Mouse (Mus musculus): ENCODE data around the gene Kirrel3.

The Kirrel3 gene

DNA sequence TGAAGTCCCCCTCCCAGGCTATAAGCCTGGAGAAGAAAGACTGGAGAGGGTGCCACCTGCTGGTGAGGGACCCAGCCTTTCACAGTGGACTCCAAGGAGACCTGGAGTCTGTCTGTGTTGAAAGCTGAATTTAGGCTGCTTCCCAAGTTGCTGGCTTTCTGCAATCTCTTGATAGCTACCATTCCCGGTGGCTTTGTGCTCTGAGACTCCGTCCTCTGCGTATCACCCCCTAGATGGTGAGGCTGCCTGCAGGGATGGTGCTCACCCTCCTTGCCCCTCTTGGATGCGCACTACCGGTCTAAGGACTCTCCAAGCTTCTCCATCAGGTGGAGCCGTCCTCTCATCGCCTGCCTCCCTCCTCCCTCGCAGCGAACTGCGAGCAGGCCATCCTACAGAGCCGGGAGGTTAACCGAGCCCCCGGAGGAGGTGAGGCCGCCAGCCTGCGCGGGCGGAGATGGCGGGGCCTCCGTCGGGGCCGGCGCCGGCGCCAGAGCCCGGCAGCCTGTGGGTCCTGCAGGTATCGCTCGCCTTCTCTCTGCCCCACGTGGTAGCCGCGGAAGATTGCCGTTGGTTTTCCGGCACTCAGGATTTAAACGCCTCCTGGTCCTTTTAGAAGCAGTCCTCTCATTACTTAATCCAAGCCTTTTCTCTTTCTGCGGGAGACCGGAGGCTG, at the start of gene Kirrel3:
Gene Kirrel3 (plus strand): TSS at position 136 of the 673 bp plus-strand sequence.
- CTCF ChIA-PET = interaction anchor here (0.6 kb wide), 1 partner anchor 1232 kb away, joined by 5 read pairs; no protein-coding TSS in a partner anchor

DNA sequence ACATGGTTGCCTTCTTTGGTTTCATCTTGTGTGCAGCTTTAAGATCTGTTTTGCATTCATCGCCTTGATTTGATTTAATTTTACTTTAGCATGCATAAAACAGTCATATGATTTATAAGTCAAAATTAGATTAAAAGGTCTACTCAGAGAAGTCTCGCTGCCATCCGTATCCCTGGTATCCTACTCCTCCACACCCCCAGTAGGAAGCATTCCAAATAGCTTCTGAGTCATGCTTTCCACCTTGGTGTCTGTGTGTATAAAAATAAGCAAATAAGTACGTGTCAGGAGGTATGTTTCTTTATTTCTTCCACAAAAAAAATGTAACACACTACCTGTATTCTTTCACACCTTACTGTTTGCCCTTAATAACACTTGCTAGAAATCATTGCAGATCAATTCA, 45.0 kb upstream of the Kirrel3 start:
- CTCF ChIA-PET = no interaction called here

- CTCF ChIA-PET = no interaction called here
Observed at GRCm38 (mm10) chr9:34443950-34444349, 41.7 kb upstream of the Kirrel3 start.

DNA sequence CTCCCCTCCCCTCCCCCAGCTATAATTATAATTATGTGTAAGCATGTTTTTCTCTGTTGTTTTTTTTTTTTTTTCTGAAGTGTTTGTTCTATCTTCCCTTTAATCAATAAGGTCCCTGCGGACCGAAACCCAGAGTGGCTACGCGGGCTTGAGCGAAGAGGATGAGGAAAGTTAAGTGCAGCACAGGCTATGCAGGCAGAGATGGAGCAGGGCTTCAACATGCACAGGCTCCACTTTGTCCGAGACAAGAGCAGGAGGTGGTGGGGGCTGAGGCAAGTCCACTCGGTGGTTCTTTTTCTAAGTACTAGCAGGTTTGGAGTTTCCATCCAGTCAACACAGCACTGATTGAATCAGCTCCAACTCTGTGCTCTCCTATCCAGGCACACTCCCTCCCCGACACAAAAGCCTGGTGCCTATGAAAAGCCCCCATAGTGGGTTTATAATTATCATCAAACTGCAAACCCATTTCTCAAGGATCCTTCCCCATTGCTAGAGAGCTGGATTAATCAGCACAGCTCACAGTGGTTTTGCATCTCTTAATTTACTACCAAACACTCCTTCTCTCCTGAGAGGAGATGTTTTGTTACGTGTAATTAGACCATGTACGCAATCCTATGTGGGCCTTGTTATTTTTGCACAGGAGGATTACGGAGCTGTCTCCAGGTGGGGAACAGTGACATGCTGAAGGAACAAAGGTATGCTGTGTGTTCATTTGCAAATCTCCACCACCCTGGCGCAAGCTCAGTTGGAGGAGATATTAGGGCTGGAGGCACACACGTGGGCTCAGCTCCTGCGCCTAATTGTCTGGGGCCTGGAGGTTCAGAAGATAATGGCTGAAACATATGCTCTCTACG, 39.0 kb upstream of the Kirrel3 start:
- CTCF ChIA-PET = no interaction called here

- CTCF ChIA-PET = no interaction called here
Observed at GRCm38 (mm10) chr9:34447736-34448135, 38.0 kb upstream of the Kirrel3 start.

- CTCF ChIA-PET = no interaction called here
Observed at GRCm38 (mm10) chr9:34448467-34448866, 37.2 kb upstream of the Kirrel3 start.

DNA sequence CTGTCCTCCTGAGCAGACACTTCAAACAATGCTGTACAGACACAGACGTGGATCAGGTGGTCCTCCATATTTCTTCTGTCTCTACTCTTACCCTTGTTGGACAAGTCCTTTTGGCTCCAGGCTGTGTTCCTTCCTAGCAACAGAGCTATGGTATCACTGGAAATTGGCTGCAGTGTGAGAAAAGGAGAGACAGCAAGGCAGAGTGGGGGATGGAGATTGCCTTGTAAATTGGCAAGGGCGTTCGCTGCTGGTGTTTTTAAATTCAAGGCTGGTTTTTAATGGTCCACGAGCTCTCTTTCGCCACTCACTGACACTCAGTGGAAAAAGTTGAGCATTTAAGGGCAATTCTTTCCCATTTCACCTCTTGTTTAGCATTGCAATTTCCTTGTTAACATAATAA, 27.5 kb upstream of the Kirrel3 start:
- CTCF ChIA-PET = no interaction called here

DNA sequence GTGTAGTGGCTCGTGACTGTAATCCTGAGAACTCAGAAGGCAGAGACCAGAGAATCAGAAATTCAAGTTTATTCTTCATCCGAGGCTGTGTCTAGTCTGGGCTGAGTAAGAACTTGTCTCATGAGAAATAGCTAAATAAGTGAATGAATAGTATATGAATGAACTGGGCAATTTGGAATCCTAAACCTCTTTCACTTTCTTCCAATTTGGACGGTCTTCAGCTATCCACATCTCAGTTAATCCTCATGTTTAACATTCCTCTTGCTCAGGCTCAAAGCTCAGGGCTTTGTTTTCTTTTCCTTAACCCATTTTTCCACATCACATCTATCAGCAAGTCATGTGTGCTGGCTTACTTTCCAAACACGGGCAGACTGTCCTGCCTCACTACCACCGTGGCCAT, 25.7 kb upstream of the Kirrel3 start:
- CTCF ChIA-PET = no interaction called here

DNA sequence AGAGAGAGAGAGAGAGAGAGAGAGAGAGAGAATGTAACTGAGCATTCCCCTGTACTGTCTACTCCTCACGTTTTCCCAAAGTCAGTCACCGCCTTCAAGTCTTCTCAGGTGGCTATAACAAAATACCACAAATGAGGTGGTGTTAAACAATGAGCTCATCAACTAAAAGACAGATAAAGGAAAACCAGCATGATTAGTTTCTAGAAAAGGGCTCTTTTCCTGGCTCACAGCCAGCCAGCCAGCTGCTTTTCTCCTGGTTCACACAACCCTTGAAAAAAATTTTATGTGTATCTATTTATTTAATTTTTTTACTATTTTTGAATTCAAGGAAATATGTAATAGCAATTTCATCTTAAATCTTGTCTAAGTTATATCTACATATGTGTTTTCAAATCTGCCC, 22.0 kb upstream of the Kirrel3 start:
- CTCF ChIA-PET = interaction anchor here (0.7 kb wide), 1 partner anchor 11 kb away, joined by 3 read pairs; no protein-coding TSS in a partner anchor

DNA sequence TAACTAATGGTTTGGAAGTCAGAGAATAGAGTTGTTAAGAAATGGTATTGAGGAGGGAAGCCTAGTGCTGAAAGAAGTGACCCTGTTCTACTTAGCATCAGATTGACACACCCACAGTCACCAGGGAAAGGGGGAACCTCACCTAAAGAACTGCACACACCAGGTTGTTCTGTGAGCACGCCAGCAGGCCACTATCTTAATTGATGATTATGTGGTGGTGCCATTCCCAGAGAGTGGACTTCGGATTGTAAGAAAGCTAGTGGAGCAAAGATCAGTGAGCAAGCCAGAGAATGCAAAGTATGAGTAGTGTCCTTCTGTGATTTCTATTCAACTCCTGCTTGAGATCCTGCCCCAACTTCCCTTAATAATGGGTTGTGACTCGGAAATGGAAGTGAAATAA, 19.6 kb upstream of the Kirrel3 start:
- CTCF ChIA-PET = no interaction called here

- CTCF ChIA-PET = no interaction called here
Observed at GRCm38 (mm10) chr9:34469180-34469579, 16.5 kb upstream of the Kirrel3 start.

DNA sequence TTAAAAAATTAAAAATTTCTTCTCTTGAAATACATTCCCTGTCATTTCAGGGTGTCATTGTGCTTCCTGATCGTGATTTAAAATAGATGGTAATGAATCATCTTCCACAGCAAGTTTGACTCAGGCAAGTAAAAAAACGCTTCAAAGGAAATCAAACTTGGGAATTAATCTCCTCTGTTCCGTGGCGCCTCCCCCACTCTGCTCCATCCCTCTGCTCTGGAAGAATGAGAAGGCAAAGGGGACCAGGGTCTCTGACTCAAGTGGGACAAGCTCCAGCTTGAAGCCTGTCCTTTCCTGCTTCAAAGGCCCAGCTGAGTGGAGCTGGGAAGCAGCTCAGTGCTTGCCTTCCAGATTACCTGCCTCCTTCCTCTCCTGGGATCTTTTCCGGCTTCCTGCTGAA, 9.5 kb upstream of the Kirrel3 start:
- CTCF ChIA-PET = no interaction called here

- CTCF ChIA-PET = interaction anchor here (0.7 kb wide), 1 partner anchor 889 kb away, joined by 3 read pairs; no protein-coding TSS in a partner anchor
Observed at GRCm38 (mm10) chr9:34478494-34478893, 7.2 kb upstream of the Kirrel3 start.

DNA sequence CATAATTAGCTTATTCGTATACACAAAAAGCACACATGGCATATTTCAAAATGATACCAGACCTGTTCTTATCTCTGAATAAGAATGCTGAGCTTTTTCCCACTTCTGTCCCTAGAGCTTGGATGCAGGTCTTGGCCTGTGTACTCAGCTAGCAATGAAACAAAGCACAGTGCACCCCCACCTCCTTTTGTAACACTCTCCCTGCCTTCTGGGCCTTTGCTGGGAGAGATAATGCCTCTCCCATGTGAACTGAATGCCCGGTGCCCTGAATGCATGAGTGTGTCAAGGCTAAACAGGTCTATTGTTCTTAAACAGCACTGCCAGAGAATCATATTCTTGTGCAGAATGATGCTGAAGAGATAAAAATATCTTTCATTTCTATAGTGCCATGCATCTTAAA, 2.5 kb upstream of the Kirrel3 start:
- CTCF ChIA-PET = no interaction called here

DNA sequence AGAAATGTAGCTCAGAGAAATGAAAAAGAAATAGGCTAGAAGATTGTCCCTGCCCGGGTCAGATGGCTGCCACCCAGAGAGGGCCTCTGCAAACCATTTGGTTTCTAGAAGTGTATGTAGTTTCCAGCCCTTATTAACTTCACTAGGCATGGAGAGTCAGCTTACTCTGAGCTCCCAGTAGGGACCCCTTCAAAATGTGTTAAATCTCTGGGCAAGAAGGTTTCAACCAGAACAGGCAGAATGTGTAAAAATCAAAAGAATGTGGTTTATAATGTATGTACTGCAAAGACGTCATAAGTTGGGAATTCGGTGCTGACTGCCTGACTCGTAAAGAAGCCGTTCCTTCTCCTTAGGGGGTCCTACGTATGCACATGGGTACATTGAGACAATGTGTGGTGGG, 1.0 kb upstream of the Kirrel3 start:
- CTCF ChIA-PET = no interaction called here

DNA sequence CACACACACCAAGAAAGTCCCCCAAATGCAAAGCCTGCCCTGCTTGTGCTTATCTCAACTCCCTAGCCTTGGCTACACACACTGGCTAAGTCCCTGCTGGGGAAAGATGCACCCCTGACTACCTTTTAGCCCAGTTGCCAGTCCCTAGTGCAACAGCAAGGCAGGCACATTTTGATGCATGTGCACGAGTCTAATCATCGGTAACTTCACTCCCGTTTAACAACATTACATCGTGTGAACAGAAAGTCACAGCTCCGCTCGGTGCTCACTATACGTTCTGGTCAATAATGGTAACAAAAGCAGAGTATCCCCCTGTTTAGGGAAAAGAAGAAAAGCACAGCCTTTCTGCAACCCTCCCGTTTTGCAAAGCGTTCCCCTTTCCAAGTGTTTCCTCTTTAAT, 2.6 kb downstream of the Kirrel3 start:
- CTCF ChIA-PET = no interaction called here

DNA sequence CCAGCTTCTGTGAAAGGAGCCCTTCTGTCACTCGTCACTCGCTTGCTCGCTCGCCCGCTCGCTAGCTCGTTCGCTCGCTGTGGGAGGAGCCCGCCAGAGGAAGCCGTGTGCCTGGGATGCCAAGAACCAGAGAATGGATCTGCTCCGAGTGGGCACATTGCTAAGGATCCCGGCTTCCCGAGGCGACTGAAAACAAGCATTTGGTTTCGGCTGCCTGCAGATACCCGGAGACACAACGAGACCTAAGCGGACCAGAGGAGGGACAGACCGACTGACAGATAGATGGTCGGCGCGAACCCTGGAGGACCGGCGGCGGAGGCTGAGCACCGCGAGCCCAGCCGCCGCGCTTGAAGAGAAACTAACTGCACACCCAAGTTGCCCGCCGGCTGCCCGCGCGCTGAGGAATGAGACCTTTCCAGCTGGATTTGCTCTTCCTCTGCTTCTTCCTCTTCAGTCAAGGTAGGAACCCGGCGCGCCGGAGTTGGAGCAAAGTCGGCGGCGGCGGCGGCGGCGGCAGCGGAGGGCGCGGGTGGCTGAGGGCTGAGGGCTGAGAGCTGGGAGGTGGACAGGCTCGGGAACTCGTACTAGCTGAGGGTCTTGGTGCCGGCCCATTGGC, 3.1 kb downstream of the Kirrel3 start:
- CTCF ChIA-PET = no interaction called here

DNA sequence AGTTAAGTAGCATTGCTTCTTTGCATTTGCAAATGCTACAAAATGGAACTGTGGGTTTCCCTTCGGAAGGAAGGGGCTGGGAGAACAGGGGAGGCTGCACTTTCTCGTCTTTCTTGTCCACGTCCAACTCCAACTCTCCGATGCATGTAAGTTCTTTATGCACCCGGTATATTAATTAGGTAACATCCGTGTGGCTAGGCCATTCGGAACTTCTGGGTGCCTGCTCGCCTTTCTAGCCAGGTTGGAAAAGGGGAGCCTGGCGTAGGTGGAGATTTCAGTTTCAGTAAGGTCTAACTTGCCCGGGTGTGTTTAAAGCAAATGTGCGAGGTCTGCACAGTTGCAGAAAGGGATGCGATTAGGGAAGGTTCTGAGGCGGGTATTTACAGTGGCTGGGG, 3.6 kb downstream of the Kirrel3 start:
- CTCF ChIA-PET = no interaction called here

DNA sequence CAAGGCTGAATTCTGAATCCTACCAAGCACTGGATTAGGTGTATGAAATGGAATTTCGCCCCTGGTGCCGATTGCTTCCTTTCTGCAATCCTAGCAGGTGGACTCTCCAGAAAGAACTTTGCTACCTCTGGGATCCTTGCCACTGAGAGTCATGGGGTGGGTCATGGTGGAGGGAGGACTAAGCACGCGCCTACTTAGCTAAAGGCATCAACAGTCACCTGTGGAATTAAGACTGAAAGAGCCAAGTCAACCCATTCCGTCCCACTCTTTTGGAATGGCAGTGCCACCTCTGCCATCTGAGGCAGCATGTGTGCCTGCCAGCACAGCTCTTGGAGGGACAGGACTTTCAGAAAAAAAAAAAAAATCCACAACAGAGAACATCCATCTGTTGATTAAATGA, 4.1 kb downstream of the Kirrel3 start:
- CTCF ChIA-PET = no interaction called here

GRCm38 (mm10) chr9:34492121-34492520, 6.4 kb downstream of the Kirrel3 start:
- CTCF ChIA-PET = no interaction called here

- CTCF ChIA-PET = no interaction called here
Observed at GRCm38 (mm10) chr9:34493571-34493970, 7.9 kb downstream of the Kirrel3 start.

- CTCF ChIA-PET = no interaction called here
Observed at GRCm38 (mm10) chr9:34498126-34498525, 12.4 kb downstream of the Kirrel3 start.

- CTCF ChIA-PET = no interaction called here
Observed at GRCm38 (mm10) chr9:34498651-34499050, 13.0 kb downstream of the Kirrel3 start.
